Mouse (Mus musculus): Measurements from ENCODE around the gene Gm9508. TPM values are rescaled to one million over a fixed set of nuclear protein-coding genes. Genes with fewer than 3 reads are reported as not detected.

Gene Gm9508
- total RNA-seq, 1 experiment from 2014 or later: not detected

GRCm38 (mm10) chr10:77673765-77674164 lies 23.3 kb downstream of the Gm9508 start:
- ATAC-seq (replicated peaks; ENCODE audit: low read depth, poor library complexity, severe bottlenecking): no peak

GRCm38 (mm10) chr10:77671519-77671918 lies 25.5 kb downstream of the Gm9508 start:
- ATAC-seq (replicated peaks; ENCODE audit: low read depth, poor library complexity, severe bottlenecking): peak; percentile 36; the same call in 1 of the 2 replicates

GRCm38 (mm10) chr10:77670710-77671109 lies 26.3 kb downstream of the Gm9508 start:
- ATAC-seq (replicated peaks; ENCODE audit: low read depth, poor library complexity, severe bottlenecking): no peak

GRCm38 (mm10) chr10:77667402-77667801 lies 29.6 kb downstream of the Gm9508 start:
- ATAC-seq (replicated peaks; ENCODE audit: low read depth, poor library complexity, severe bottlenecking): no peak

- no peak for ATAC-seq (replicated peaks; ENCODE audit: low read depth, poor library complexity, severe bottlenecking)
Observed at GRCm38 (mm10) chr10:77666342-77666741, 30.7 kb downstream of the Gm9508 start.

GRCm38 (mm10) chr10:77663949-77664665 lies 32.9 kb downstream of the Gm9508 start:
- no peak for ATAC-seq (replicated peaks; ENCODE audit: low read depth, poor library complexity, severe bottlenecking)

GRCm38 (mm10) chr10:77658286-77658994 lies 38.6 kb downstream of the Gm9508 start:
- ATAC-seq (replicated peaks; ENCODE audit: low read depth, poor library complexity, severe bottlenecking): no peak

- no peak for ATAC-seq (replicated peaks; ENCODE audit: low read depth, poor library complexity, severe bottlenecking)
Observed at GRCm38 (mm10) chr10:77652046-77652445, 45.0 kb downstream of the Gm9508 start.

GRCm38 (mm10) chr10:77647901-77648300 lies 49.1 kb downstream of the Gm9508 start:
- ATAC-seq (replicated peaks; ENCODE audit: low read depth, poor library complexity, severe bottlenecking): no peak

- no peak for ATAC-seq (replicated peaks; ENCODE audit: low read depth, poor library complexity, severe bottlenecking)
Observed at GRCm38 (mm10) chr10:77647461-77647860, 49.6 kb downstream of the Gm9508 start.

Other genes starting within 250 kb of the Gm9508 start
- 23.1 and 32.5 TPM in 2 replicates for gene Fam207a, start 181.4 kb downstream of the Gm9508 start, total RNA-seq (2017)
- 12.4 and 18.4 TPM in 2 replicates for gene Itgb2, start 167.0 kb downstream of the Gm9508 start, total RNA-seq (2017)
- gene Pttg1ip, start 115.5 kb downstream of the Gm9508 start, total RNA-seq (2017): 35.5 and 47.4 TPM in 2 replicates
- 147 and 170 TPM in 2 replicates for gene Sumo3, start 91.1 kb downstream of the Gm9508 start, total RNA-seq (2017)
- not detected in 2 replicates for gene Gm49325, start 91.0 kb downstream of the Gm9508 start, total RNA-seq (2017)
- gene Ube2g2, start 75.0 kb downstream of the Gm9508 start, total RNA-seq (2017): 27.0 and 37.2 TPM in 2 replicates
- 0.87 and 1.2 TPM in 2 replicates for gene Tspear, start 10.7 kb downstream of the Gm9508 start, total RNA-seq (2017)
- not detected in 2 replicates for gene Gm19402, start 6.5 kb downstream of the Gm9508 start, total RNA-seq (2017)
- gene Gm10272, start 9.4 kb upstream of the Gm9508 start, total RNA-seq (2017): not detected in 2 replicates
- not detected in 2 replicates for gene Gm10024, start 14.2 kb upstream of the Gm9508 start, total RNA-seq (2017)
- gene Gm10142, start 18.6 kb upstream of the Gm9508 start, total RNA-seq (2017): not detected in 2 replicates
- gene Krtap12-1, start 23.4 kb upstream of the Gm9508 start, total RNA-seq (2017): not detected in 2 replicates
- not detected in 2 replicates for gene Gm10100, start 29.3 kb upstream of the Gm9508 start, total RNA-seq (2017)
- gene Gm18596, start 45.4 kb upstream of the Gm9508 start, total RNA-seq (2017): not detected in 2 replicates
- not detected in 2 replicates for gene Gm9736, start 54.1 kb upstream of the Gm9508 start, total RNA-seq (2017)
- gene Gm3233, start 62.4 kb upstream of the Gm9508 start, total RNA-seq (2017): not detected in 2 replicates
- gene Gm3238, start 74.1 kb upstream of the Gm9508 start, total RNA-seq (2017): not detected in 2 replicates
- not detected in 2 replicates for gene Gm7138, start 79.7 kb upstream of the Gm9508 start, total RNA-seq (2017)
- not detected in 2 replicates for gene Gm3250, start 85.3 kb upstream of the Gm9508 start, total RNA-seq (2017)
- gene Gm7137, start 91.0 kb upstream of the Gm9508 start, total RNA-seq (2017): not detected in 2 replicates
- gene Gm9639, start 97.8 kb upstream of the Gm9508 start, total RNA-seq (2017): not detected in 2 replicates
- not detected in 2 replicates for gene Gm19668, start 101.9 kb upstream of the Gm9508 start, total RNA-seq (2017)
- gene Gm9507, start 114.6 kb upstream of the Gm9508 start, total RNA-seq (2017): not detected in 2 replicates
- not detected in 2 replicates for gene Gm2696, start 117.4 kb upstream of the Gm9508 start, total RNA-seq (2017)
- gene Krtap10-4, start 129.9 kb upstream of the Gm9508 start, total RNA-seq (2017): not detected in 2 replicates
- gene Krtap10-10, start 138.7 kb upstream of the Gm9508 start, total RNA-seq (2017): not detected in 2 replicates
- gene Gm36176, start 149.6 kb upstream of the Gm9508 start, total RNA-seq (2017): not detected in 2 replicates
- not detected in 2 replicates for gene Gm10318, start 155.6 kb upstream of the Gm9508 start, total RNA-seq (2017)
- not detected in 2 replicates for gene Gm3285, start 164.7 kb upstream of the Gm9508 start, total RNA-seq (2017)
- gene Lrrc3, start 205.3 kb upstream of the Gm9508 start, total RNA-seq (2017): 0.23 TPM in 1 of 2 replicates, not detected in the other

All from common myeloid progenitor, adult 5-6 weeks (primary cell).